ENCODE assay signal across 1 mouse cellular context in the genomic region with DNA sequence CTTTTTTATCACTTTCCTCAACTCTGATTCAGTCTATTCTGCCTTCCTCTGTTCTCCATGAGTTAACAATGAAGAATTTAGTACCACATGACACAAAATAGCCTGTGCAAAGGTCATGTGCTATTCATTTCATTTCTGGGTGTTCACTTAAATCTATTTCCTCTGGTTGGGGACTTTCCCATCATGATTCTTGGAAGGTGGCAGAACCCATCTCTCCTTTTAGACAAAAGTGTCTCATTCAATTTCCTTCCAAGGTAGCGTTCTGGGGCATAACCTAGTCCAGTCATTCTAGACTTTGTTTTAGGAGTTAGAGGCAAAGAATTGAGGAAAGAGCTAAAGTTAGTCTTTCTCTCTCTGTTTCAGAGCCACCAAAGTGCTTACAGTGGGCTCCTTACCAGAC.
TF ChIP-seq lines count a peak whose summit lies in the region.

No protein-coding gene starts in this region.

TF ChIP-seq in CH12.LX, 34 proteins besides CTCF, POLR2A, EP300 and RAD21 (continued from another document):
- TF ChIP-seq ZMIZ1 (IDR thresholded peaks at IDR 0.05; ENCODE audit: low read depth, low read length): no peak
- TF ChIP-seq ZKSCAN1 (IDR thresholded peaks at IDR 0.05; ENCODE audit: borderline replicate concordance, low read depth, low read length): no peak
- no peak for TF ChIP-seq NRF1 (IDR thresholded peaks at IDR 0.05; ENCODE audit: low read depth, low read length)
- TF ChIP-seq IRF4 (IDR thresholded peaks at IDR 0.05; ENCODE audit: low read depth, low read length): peak; percentile 66
- no peak for TF ChIP-seq SMC3 (IDR thresholded peaks at IDR 0.05; ENCODE audit: low read depth, low read length)
- TF ChIP-seq E2F4 (IDR thresholded peaks at IDR 0.05; ENCODE audit: insufficient replicate concordance, low read depth, low read length): no peak
- no peak for TF ChIP-seq PAX5 (IDR thresholded peaks at IDR 0.05; ENCODE audit: low read length)
- 0 out of 2 replicates have a peak, but pooled peaks have one; percentile 39 for TF ChIP-seq POLR2AphosphoS2 (IDR thresholded peaks at IDR 0.05; ENCODE audit: low read depth, low read length)
- peak; percentile 39; the same call in 1 of the 2 replicates for TF ChIP-seq USF1 (IDR thresholded peaks at IDR 0.05; ENCODE audit: low read depth, low read length)
